Mouse (Mus musculus): ENCODE data around the gene Nat8f6. TPM values are rescaled to one million over a fixed set of nuclear protein-coding genes. Genes with fewer than 3 reads are reported as not detected.

Nat8f6 gene
- polyA plus RNA-seq, 1 experiment from 2014 or later: not detected

Other genes with a start within 250 kb of the Nat8f6 start
- gene Alms1, start 233.4 kb downstream of the Nat8f6 start, polyA plus RNA-seq (2016; fragmentation: Nextera tagmentation; extraction: Ambion mirVana): 6.9 and 9.4 TPM in 2 replicates
- gene Nat8f7, start 107.7 kb downstream of the Nat8f6 start, polyA plus RNA-seq (2016; fragmentation: Nextera tagmentation; extraction: Ambion mirVana): not detected in 2 replicates
- gene Nat8f3, start 55.2 kb downstream of the Nat8f6 start, polyA plus RNA-seq (2016; fragmentation: Nextera tagmentation; extraction: Ambion mirVana): 0.20 and 0.25 TPM in 2 replicates
- gene Nat8f5, start within 50 bp of the Nat8f6 start, polyA plus RNA-seq (2016; fragmentation: Nextera tagmentation; extraction: Ambion mirVana): not detected in 2 replicates
- gene Nat8, start 11.1 kb upstream of the Nat8f6 start, polyA plus RNA-seq (2016; fragmentation: Nextera tagmentation; extraction: Ambion mirVana): not detected in 2 replicates
- not detected in 2 replicates for gene Nat8f2, start 48.2 kb upstream of the Nat8f6 start, polyA plus RNA-seq (2016; fragmentation: Nextera tagmentation; extraction: Ambion mirVana)
- 4.3 and 5.5 TPM in 2 replicates for gene Nat8f4, start 83.9 kb upstream of the Nat8f6 start, polyA plus RNA-seq (2016; fragmentation: Nextera tagmentation; extraction: Ambion mirVana)
- gene Tprkb, start 90.9 kb upstream of the Nat8f6 start, polyA plus RNA-seq (2016; fragmentation: Nextera tagmentation; extraction: Ambion mirVana): 33.4 and 35.2 TPM in 2 replicates
- gene Nat8f1, start 94.7 kb upstream of the Nat8f6 start, polyA plus RNA-seq (2016; fragmentation: Nextera tagmentation; extraction: Ambion mirVana): 5.9 and 7.2 TPM in 2 replicates
- gene Dusp11, start 140.7 kb upstream of the Nat8f6 start, polyA plus RNA-seq (2016; fragmentation: Nextera tagmentation; extraction: Ambion mirVana): 37.0 and 38.0 TPM in 2 replicates
- gene Figla, start 195.2 kb upstream of the Nat8f6 start, polyA plus RNA-seq (2016; fragmentation: Nextera tagmentation; extraction: Ambion mirVana): not detected in 2 replicates
- gene Add2, start 207.7 kb upstream of the Nat8f6 start, polyA plus RNA-seq (2016; fragmentation: Nextera tagmentation; extraction: Ambion mirVana): 43.6 and 84.1 TPM in 2 replicates